Mouse (Mus musculus): Measurements from ENCODE around the gene Ncor1.
A peak's percentile ranks its signal among the peaks of the same experiment; 100 is the strongest.
"Not testable (repeated sequence)": the region's sequence is repeated elsewhere in the genome, so short reads cannot be mapped to it uniquely, and the experiment has no call there.

Gene Ncor1

DNA sequence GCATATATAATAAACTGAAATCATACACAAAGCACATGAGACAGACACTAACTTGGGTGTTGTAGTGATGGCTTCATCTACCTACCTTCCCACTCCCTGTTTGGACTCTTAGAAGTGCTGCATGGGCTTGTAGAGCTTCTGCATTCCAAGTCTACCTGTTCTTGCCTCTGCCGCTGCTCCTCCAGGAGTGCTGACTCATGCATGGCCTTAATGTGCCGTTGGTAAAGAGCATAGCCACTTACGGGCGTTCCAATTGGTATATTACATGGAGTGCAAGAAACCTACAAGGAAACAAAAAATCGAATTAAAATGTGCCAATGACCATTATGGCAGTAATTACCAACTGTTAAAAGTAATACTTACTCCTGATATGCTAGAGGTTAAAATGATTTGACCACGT is 91.5 kb downstream of the Ncor1 start:
- DNase-seq (ENCODE audit: low spot score in 2 of 2) = no peak

- DNase-seq (ENCODE audit: low spot score in 2 of 2) = no peak
Measured at GRCm38 (mm10) chr11:62355216-62355615, 103.1 kb downstream of the Ncor1 start.

- no peak for DNase-seq (ENCODE audit: low spot score in 2 of 2)
Measured at GRCm38 (mm10) chr11:62351948-62352347, 106.4 kb downstream of the Ncor1 start.

DNA sequence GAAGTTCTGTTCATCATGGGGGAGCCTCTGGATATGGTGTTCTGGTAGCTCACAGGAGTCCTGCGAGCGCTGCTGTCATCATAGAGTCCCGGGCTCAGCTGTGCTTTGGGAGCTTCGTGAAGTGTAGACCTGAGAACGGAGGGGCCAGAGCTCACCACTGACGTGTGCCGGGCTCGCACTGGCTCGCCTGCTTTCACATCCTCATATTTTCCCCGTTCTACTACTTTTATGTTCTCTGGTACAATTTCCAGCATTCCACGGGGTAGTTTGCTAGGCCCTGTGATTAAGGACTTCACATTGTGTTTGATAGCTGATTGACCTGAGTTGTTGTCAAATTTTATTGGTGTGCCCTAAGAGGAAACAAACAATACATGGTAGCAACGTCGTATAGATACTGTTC is 115.3 kb downstream of the Ncor1 start:
- DNase-seq (ENCODE audit: low spot score in 2 of 2) = no peak

- no peak for DNase-seq (ENCODE audit: low spot score in 2 of 2)
Measured at GRCm38 (mm10) chr11:62332228-62332627, 126.1 kb downstream of the Ncor1 start.

DNA sequence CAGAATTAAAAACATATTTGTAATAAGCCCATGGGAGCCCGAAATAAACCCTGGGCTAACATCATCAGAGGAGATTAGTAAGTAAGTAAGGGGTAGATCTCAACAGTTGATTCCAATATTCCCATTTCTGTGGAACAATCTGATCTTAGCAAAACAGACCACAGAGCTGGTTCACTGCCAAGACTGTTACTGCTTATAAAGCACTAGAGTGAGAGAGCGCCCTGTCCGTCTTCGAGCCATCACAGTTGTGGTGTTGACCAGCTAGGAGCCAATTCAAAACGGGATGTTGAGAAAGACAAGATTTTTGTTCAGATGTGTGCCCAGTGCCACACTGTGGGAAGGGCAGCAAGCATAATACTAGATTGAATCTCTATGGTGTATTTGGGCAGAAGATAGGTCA is 127.2 kb downstream of the Ncor1 start:
- DNase-seq (ENCODE audit: low spot score in 2 of 2) = no peak

DNA sequence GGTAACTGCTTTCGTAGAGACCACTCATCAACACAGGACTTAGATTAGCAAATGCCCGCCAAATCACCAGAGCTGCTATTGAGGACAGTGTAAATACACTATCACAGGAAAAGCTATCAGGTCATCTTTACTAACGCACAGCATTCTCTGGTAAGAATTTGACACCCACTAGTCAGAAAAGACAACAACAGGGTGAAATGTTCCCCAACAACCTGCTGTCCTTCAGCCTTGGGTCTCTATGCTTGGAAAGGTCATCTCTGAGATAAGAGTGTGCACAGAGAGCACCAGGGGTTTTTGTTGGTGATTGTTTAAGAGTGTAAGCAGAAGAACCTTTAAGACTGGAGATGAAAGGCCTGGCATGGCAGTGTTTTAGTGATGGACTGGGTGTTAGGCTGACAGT is 134.7 kb downstream of the Ncor1 start:
- no peak for DNase-seq (ENCODE audit: low spot score in 2 of 2)

DNA sequence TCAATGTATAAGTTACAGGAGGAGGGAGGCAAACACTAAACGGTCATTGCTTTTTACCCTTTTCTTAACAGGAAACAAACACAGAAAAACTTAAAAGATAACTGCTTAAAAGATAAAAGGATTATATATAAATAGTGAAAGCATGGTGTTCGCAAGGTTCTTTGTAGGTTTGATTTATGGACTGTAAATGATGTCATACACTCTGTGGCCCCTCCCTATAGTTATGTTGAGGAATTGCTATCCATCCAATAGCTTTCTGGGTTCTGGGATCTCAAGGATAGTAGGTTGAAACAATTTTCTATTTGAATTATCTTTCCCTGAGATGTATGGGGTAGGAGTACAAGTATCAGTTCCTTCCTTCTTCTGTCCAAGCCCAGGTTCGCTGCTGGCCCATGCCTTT is 138.2 kb downstream of the Ncor1 start:
- no peak for DNase-seq (ENCODE audit: low spot score in 2 of 2)

DNA sequence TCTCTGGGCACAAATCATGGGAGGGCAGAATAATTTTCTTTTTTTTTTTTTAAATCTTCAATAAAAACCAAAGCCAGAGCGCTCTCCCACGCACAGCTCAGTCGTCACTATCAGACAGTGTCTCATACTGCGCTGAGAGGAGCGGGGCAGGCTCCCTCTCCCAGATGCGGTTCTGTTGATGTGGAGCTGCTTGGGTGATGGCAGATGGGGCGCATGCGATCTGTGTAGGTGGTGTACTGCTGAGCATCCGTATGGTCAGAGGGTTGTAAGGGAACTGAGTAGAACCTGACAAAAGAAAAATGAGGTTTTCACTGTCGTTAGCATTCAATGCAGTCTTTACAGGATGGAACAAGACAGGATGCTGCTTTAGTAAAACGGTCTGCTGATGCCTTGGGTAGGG is 140.6 kb downstream of the Ncor1 start:
- peak; percentile 28 to 50 for DNase-seq (ENCODE audit: low spot score in 2 of 2)

DNA sequence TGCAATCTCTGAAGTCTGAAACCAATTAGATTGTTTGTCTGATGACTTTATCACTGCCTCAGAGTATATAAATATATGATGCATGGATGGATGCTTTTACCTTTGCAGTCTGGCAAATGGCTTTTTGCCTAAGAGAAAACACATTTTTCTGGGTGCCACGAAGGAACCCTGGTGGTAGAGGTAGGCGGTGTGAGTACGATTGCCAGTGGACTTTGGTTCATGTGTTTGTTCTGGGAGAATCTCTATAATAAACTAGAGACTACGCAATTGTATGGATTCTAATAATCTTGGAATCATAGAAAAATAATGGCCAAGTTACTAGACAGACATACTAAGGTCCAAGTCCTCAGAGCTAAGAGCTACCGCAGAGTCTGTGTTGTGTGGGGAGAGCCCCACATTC is 143.4 kb downstream of the Ncor1 start:
- DNase-seq (ENCODE audit: low spot score in 2 of 2) = no peak

DNA sequence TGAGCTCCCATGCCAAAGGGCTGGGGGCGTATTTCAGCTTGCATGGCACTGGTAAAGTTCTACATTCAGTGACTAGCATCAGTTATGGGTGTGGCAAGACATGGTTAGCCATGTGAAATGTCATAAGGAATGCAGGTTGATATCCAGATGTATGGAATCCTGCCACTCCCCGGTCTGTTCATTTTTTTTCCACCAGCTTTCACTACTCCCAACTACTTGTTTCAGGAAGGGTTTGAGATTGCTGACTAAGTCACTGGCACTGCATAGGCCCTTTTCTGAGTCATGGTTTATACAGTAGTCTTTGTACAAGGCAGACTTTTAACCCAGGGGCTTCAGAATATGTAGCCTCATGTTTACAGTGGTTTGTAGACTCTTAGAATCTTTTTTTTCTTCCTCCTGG is 149.0 kb downstream of the Ncor1 start:
- DNase-seq (ENCODE audit: low spot score in 2 of 2) = no peak

DNA sequence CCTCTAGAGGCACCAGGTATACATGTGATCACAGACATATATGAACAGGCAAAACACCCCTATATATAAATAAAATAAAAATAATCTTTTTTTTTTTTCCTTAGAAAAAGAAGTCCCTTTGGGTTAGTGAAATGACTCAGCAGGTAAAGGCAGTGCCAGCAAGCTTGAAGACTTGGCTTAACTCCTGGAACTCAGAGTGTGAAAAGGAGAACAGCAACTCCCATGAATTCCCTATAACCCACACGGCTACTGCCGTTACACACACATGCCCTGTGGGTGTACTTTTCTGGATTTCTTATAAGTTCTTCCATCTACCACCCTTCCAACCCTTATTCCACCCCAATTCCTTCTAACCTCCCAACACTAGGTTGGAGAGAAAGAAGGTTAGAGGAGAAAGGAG is 152.5 kb downstream of the Ncor1 start:
- no peak for DNase-seq (ENCODE audit: low spot score in 2 of 2)

DNA sequence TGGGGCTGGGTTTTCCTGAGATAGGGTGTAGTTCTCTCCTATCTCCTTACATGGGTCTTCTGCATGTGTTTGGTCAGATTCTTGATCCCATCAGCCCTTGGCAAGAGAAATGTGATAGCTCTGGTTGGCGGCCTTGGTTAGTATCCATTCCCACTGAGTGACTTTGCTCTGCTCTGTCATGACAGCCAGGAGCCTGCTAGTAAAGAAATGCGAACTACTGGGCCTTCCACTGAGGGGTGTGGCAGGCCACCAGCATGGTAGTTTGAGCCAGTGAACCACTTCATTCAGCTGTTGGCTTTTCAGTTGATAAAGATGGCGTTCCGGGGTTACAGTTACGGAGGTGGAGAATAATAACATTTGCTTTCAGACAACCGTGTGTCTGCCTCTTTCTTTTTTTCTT is 159.5 kb downstream of the Ncor1 start:
- DNase-seq (ENCODE audit: low spot score in 2 of 2) = no peak

- DNase-seq (ENCODE audit: low spot score in 2 of 2) = no peak
Measured at GRCm38 (mm10) chr11:62294121-62294520, 164.2 kb downstream of the Ncor1 start.

DNA sequence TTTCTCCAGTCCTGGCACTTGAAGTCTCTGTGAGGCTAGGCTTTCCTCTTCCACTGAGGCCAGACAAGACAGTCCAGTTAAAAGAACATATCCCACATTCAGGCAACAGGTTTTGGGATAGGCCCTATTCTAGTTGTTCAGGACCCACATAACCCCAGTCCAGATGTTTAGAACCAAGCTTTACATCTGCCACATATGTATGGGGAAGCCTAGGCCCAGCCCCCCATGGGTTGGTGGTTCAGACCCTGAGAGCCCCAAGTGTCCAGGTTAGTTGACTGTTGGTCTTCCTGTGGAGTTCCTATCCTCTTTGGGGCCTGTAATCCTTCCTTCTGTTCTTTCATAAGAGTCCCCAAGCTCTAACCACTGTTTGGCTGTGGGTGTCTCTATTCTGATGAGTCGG is 170.6 kb downstream of the Ncor1 start:
- DNase-seq (ENCODE audit: low spot score in 2 of 2) = no peak

DNA sequence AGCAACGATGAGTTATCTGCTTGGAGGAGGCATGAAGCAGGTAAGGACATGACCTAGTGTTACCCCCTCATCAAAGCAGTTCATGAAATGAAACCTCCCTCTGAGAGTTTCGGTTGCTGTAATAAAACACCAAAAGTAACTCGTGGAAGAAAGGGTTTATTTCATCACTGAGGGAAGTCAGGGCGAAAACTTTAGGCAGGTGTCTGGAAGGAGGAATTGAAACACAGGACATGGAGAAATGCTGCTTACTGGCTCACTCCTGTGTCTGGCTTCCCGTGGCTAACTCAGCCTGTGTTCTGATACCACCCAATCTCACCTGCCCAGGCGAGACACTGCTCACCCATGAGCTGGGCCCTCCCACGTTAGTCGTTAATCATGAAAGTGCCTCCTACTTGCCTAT is 173.3 kb downstream of the Ncor1 start:
- no peak for DNase-seq (ENCODE audit: low spot score in 2 of 2)

- DNase-seq (ENCODE audit: low spot score in 2 of 2) = not testable (repeated sequence)
Measured at GRCm38 (mm10) chr11:62284020-62284419, 174.3 kb downstream of the Ncor1 start.

DNA sequence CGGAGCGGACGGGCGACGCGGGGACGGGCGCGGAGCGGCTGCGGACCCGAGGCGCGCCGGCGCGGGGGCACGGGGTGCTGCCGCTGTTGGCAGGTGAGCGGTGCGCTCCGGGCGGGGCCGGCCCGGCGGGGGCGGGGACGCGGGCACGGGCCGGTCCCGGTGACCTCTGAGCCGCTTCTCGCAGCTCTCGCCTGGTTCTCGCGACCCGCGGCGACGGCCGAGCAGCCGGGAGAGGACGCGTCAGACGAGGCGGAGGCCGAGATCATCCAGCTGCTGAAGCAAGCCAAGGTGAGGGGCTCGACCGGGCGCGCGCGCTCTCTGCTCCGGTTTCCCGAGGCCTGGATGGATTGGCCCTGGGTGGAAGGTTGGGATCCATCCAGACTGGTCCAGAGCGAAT is 176.7 kb downstream of the Ncor1 start:
- DNase-seq (ENCODE audit: low spot score in 2 of 2) = no peak

- DNase-seq (ENCODE audit: low spot score in 2 of 2) = peak; percentile 84 to 88
Measured at GRCm38 (mm10) chr11:62280675-62281600, 177.4 kb downstream of the Ncor1 start, which contains the start of the genes Zswim7 and Ttc19. TSS of gene Zswim7 (minus strand) at chr11:62281375. TSS of gene Ttc19 (plus strand) at chr11:62281473.

GRCm38 (mm10) chr11:62278027-62278426 is 180.3 kb downstream of the Ncor1 start:
- peak; percentile 25 to 63 for DNase-seq (ENCODE audit: low spot score in 2 of 2)

GRCm38 (mm10) chr11:62277086-62277485 is 181.3 kb downstream of the Ncor1 start:
- DNase-seq (ENCODE audit: low spot score in 2 of 2) = no peak

DNA sequence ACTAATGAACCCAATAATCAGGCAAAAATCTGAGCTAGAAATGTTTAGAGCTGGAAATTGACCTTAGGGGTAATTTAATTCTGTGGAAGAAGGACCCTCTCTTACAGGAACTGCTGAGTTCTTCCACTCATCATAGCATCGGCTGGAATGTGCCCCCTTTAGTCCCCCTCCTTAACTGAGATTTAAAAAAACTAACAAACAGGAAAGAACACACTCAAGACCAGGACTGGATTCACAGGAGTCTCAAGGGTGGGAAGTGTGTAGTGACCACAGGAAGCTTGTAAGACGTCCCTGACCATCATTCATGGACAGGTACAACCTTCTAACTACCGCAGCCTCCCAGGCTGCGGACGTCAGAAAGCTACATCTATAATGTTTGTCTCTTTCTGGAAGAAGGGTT is 187.5 kb downstream of the Ncor1 start:
- no peak for DNase-seq (ENCODE audit: low spot score in 2 of 2)

- no peak for DNase-seq (ENCODE audit: low spot score in 2 of 2)
Measured at GRCm38 (mm10) chr11:62269097-62269496, 189.2 kb downstream of the Ncor1 start.

GRCm38 (mm10) chr11:62268381-62268780 is 190.0 kb downstream of the Ncor1 start:
- no peak for DNase-seq (ENCODE audit: low spot score in 2 of 2)
